Mouse (Mus musculus) monocyte, adult 5-6 weeks (primary cell): ENCODE results near the gene Id1. TPM values are rescaled to one million over a fixed set of nuclear protein-coding genes. Genes with fewer than 3 reads are reported as not detected.

Experiments
- ATAC-seq: fragments of 153-309, 156-312 bp; replicated peaks from 2 replicates; pipeline ENCODE4 v1.8.0; 2017; ENCODE audit warnings: mild to moderate bottlenecking; ENCODE audit not compliant: low TSS enrichment, insufficient number of reproducible peaks, severe bottlenecking, poor library complexity, low FRiP score
- total RNA-seq: library from RNA; stranded (forward); fragments of 200-1000, 200-491, 200-594 nt; gene quantifications from 3 replicates; pipeline ENCODE4 v1.2.3, GENCODE M21; 2017

Id1 gene
- total RNA-seq = 3.7 to 18.6 TPM (median 15.7 TPM) in 3 replicates

DNA sequence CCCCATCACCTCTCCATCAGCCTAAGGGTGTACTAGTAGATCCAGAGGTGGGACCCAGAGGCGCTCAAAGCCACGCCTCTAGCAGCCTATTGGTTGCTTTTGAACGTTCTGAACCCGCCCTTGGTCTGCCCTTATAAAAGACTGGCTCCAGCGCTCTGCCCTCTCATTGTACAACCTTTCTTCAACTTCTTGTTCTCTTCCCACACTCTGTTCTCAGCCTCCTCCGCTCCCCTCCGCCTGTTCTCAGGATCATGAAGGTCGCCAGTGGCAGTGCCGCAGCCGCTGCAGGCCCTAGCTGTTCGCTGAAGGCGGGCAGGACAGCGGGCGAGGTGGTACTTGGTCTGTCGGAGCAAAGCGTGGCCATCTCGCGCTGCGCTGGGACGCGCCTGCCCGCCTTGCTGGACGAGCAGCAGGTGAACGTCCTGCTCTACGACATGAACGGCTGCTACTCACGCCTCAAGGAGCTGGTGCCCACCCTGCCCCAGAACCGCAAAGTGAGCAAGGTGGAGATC, at the start of gene Id1:
Gene Id1, plus strand, starts transcription at position 162 of the 512 bp plus-strand sequence.
- ATAC-seq = peak; percentile 89

DNA sequence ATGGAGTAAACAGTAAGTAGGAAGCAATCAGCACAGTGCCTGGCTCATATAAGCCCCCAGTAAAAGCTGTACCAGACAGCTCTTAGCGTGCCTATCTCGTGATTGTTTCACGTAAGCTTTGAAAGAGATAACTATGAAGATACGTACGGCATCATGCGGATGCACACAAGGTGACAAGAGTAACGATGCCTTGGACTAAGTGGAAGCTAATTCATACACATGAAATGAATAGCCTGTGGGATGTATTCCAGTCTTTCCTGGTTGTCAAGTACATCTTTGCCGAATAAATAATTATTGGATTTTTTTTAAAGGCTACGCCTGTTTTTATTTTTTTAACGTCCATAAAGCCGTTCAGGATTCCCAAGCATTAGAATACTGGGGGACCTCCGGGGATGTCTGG, 49.7 kb upstream of the Id1 start:
- no peak for ATAC-seq

DNA sequence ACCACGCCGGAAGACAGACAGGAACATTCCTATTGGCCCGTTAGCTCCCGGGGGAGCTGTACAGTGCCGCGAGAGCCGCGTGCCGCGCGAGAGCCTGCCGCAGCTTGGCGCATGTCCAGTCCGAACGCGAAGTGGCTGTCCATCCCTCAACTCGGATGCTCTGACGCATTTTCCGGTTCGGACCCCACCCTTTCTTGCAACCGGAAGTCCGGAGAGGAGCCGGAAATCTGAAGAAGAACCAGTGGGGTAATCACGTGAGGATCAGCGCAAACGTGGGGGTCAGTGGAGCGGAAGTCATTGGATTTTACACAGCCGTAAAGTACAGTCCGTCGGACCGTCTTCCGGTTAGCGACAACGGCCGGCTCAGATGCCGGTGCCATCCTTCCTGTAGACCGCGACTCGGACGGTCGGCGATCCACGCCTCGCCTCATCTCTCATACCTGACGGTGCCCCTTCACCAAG, 49.2 kb upstream of the Id1 start, which contains the start of gene Mcts2:
Gene Mcts2, plus strand, starts transcription at position 230 of the 462 bp plus-strand sequence.
- ATAC-seq = no peak

DNA sequence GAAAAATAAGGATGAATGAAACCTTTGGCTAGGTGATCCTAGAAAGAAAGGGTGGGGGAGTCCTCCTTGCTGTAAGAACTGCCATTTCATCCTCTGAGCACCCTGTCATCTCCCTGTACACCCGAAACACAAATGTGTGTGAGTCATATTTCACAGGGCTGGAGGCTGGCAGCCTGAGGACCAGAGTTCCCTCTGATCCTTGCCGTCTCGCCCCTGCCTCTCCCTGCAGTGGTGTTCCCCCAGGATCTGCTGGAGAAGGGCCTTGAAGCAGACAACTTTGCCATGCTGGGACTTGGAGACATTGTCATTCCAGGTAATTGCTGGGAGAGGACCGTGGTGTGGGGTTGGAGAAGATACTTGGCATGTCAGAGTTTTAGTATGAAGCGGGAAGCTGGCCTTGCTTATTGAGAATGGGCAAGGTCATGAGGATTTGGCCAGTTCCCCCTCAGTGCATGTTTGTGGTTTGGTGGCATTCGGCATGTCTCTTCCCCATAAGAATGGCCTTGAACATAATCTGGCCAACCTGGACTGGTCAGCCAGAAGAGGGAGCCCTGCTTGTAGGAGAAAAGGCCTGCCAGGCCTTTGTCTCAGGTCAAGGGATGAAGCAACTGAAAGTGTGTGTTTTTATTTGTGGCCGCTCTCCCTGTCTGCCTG, 44.4 kb upstream of the Id1 start:
- ATAC-seq = no peak

DNA sequence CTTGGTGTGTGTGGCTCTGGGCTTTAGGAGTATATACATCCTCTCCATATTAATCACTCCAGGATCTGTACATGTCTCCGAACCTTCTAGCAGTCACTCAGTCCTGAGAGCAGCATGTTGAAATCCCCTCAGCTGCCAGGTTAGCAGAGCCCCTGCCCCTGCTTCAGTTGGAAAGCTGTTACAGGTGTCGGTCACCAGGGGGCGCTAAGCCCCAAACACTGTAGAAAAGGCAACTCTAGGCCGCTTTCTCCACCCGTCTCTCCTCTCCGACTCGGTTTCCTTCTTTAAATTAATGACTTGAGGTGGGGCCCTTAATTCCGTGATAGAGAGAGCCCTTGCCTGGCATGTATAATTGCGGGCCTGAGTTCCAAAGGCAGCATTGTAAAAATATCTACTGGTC, 42.8 kb upstream of the Id1 start:
- peak; percentile 44; the same call in 1 of the 2 replicates for ATAC-seq

DNA sequence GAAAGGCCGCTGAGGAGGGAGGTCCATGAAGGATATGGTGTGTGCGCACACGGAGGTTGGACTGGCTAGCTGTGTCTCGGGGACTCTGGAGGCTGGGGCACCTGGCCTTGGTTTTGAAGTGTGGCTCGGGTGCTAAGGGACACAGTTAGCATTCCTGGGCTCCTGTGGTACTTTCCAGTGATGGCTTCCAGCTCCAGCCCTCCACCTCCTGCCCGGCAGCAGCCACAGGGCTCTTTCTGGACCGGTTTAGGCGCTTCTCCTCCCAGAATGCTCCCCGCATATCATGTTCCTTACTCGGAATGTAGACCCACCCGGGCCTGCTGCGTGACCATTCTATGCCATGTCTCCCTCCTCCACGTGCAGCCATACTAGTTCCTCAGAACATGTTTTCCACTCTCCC, 42.3 kb upstream of the Id1 start:
- ATAC-seq = no peak

DNA sequence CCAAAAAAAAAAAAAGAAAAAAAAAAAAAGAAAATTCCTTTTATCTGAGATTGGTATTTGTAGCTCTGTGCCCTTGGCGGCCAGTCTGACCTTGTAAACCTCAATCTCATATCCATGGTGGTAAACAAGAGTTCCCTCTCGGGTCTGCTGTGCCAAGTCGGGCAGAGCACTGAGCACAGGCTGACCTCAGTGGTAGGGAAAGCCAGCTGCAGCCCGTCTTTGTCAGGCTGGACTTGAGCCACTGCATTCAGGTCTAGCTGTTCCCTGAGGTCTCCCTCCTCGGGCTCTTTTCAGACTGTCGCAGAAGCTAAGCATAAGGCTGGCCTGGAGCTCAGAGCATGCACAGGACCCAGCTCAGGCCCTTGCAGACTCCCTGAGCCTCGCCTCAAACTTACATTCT, 41.3 kb upstream of the Id1 start:
- ATAC-seq = no peak

DNA sequence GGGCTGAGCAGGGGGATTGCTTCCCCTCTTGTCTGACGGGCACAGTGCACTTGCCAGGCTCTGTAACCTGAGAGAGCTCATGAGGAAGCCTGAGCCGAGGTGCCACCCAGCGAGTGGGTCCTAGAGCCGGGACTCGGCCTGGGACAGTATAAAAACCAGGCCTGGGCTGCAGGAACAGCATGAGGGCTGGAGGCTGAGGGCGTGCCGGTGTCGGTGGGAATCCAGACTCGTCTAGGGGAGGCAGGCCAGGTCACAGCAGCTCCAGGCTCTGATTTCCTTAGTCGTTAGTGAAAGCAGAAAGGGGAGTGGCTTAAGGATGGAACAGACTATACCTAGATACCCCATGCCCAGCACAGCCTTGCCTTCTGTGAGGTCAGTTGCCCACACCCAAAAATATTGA, 40.0 kb upstream of the Id1 start:
- no peak for ATAC-seq

DNA sequence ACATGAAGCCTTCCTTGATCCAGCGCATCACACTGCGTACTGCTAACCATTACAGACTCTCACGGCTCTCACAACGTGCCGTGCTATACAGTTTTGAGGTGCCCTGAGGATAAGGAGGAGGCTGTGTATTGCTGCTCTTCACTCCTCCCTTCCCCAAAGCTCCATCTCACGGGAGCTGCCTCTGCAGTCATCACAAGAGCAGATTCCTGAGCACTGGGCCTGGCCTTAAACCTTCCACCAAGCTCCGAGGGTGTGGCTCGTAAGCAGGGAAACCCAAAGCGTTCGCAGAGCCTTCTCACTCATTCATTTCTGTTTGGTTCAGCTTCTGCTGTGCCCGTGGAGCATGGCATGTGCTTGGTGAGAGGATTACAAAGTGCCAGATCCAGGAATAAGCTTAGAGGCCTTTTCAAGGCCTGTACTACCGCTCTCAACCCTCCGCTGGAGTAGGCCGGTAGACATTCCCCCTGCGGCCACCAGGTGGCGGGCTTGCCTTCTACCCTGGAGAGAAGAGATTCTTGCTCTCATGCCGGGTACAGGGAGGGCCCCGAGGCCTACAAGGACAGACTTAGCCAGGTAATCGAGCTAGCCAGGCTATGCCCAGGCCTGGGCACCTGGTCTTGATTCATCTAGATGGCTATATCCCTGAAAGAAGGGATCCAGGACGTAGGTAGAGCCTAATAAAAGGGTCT, 39.4 kb upstream of the Id1 start:
- ATAC-seq = peak; percentile 79

DNA sequence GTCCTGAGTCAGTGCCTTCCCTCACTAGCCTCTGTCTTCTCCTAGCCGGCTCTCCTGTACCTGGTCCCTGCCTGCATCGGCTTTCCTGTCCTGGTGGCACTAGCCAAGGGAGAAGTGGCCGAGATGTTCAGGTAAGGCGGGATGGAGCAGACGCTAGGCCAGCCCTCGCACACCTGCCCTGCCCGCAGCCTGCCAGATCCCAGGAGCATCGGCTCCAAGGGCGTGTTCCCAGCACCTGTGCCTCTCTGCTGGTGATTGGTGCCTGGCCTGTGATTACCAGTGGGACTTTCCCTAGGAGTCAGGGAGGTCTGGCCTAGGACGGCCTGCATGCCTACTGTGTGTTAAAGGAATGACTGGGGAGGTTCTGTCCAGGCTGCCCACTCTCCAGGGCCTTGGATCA, 35.9 kb upstream of the Id1 start:
- ATAC-seq = no peak

DNA sequence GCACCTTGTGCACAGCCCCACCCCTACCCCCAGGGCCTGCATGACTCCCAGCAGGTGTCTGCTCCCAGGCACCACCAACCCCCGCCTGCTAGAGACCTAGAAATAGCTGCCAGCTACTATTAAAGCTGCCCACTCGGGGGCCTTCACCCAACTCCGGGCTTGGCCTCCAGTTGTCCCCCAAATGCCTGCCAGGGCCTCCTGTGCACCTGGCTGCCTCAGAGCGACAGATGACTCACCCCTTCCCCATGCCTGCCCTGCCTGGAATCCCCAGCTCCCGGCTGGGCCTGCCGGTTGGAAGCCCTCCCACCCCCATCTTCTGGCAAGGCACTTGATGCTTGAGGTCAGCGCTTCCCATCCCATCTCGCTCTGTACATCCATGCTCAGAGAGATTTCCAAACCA, 35.3 kb upstream of the Id1 start:
- ATAC-seq = no peak

DNA sequence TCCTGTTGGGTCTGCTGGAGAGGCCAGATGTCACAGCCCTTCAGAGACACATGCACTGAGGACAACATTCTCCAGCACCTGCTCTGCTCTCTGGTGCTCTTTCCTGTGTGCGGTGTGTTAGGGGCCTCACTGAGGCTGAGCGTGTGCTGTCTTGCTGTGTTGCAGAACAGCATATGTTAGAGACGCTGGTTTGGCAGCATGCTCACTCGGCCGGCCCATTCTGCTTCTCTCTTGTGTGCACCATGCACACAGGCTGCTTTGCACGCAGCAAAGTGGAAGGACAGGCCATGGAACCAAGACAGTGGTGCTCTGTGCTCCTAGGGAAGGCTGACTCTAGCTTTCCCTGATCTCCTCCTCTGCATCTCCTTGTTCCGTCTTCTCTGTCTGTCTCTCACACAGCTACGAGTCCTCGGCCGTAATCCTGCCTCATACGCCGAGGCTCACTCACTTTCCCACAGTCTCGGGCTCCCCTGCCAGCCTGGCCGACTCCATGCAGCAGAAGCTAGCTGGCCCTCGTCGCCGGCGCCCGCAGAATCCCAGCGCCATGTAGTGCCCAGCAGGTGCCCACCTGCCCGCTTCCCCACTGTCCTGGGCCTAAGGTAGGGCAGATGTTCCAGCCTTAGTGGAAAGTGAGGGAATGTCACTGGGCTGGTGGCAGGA, 32.3 kb upstream of the Id1 start:
- ATAC-seq = no peak

DNA sequence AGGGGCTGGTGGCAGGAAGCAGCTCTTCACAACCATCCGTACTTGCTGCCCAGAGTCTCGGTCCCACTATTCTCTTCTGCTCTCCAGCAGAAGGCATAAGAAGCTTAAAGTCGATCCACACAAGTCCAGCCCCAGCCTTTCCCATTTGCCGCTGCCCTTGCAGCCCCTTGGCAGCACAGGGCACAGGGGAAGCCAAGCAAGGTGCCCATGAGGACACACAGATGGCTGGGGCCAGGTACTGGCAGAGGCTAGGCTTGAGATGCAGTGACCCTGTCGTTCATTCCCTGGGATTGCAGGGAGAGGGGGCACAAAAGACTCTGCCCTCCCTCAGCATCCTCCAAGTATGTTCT, 31.8 kb upstream of the Id1 start:
- no peak for ATAC-seq

DNA sequence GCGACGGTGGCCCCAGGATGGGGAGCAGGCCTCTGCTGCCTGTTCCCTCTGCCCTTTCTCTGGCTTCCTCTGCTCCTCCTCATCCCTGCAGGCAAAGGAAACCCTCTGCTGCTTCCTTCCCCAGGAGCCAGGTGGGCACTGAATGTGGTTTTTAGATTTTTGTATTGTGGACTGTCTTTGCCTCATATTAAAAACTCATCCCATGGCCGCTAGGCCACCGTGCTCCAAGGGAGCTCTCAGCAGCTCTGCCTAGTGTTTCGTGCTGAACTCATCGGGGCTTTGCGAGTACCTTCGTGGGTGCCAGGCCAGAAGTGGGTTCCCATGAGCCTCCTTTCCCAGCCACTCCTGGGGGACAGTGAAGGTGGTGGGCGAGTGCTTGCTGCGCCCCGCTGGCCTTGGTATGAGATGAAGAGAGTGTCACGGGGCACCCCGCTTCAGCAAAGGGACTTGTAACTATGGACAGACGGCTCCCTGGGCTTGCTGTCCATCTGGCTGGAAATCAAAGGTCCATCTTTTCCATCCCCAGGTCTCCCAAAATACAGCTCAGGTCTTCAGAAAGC, 31.2 kb upstream of the Id1 start:
- no peak for ATAC-seq

DNA sequence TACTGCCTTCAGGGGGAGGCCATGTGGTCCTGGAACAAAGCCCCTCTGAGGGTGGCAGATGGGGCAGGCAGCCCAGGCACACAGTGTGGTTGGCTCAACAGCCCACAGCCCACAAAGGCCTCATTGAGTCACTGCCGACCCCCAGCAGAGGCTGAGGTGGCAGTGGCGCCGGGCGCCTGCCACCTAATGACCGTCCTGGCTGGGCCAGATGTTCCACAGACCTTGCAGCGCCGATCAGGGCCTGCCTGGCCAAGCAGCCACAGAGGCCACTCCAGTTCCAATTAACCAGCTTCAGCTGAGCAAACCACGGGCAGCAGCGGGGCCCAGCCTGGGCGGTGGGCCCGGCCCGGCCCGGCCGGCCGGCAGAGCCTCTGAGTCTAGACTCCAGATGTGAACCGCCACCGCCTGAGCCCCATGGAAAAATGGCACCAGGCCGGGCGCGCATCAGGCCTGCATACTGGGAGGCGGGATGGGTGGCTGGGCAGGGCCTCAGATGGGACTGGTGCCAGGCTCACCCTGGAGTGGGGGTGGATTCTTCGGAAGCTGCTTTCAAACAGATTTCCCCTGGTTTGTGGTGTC, 30.0 kb upstream of the Id1 start:
- no peak for ATAC-seq

DNA sequence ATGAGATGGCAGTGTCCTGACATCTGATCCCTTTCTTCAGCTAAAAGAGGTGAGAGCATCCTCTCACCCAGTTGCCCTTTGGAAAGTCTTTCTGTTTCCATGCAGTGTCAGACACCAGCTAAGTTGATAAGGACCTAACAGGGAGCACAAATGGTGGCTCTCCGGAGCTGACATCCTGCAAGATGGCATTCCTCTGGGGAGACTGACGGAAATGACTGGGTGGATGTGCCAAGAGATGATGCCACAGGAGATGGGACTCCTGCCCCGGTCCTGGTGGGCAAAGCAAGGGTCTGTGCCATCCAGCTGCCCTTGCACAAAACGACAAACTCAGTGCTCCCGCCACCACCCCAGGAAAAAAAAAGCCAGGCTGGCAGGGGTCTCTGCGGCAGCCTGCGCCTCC, 28.9 kb upstream of the Id1 start:
- ATAC-seq = no peak

DNA sequence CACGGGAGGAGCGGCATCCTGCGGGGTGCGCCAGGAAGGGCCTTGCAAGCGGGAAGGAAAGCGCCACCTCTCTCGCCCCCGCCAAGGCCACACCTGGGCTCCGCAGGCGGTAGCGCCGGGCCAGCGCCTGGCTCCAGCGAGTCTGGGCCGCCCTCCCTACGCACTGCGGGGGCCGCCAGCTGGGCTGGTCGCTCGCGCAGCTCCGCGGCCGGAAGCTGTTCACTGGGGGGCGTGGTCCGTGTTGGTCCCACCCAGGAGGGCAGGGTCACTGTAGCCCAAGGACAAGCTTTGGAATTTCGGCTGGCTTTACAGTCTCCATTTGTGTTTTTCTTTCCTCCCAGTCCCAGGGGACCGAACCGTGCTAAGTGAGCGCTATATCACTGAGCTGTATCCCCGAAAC, 28.4 kb upstream of the Id1 start:
- ATAC-seq = no peak

DNA sequence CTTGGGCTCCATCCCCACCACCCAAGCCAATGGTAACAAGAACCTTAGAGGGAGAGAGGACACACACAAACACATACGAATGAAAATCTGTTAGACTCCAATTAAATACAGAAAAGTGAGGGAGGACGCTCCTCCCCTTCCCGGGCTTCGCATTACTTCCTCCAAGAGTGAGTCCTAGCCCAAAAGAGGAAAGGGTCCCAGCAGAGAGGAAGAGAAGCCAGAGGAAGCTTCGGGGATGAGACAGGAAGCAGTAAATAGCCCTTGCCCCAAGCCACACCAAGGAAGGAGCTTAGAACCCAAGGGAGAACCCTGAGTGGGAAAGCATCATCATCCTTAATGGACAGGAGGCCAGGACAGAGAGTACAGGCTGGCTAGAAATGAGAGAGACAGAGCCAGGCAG, 27.0 kb upstream of the Id1 start:
- no peak for ATAC-seq

DNA sequence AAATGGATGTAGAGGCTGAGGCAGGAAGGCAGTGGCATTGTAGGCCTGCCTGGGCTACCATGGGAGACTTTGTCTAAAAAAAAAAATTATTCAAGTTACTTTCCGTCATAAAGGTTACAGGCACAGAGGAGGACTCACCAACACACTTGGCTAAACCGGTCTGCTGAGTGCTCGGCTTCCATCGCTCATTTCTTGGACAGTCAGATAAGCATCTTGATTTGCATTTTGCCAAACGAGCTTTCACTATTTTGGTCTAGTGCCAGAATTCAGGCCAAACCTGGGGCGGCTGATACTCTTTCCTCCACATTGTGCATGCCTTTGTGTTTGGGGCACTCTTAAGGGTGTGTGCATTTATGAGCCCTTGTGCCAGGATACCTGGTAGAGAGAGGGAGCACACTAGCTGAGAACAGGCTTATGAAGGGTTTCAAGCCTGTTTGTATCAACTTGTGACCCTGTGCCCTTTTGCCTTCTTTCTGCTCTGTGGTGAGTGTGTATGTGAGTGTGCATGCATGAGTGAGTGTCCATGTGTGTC, 19.7 kb upstream of the Id1 start:
- no peak for ATAC-seq
